Mouse (Mus musculus): ENCODE measurements around the gene Eml4. TPM values are rescaled to one million over a fixed set of nuclear protein-coding genes. Genes with fewer than 3 reads are reported as not detected.

The Eml4 gene
- 41.6 TPM for polyA plus RNA-seq (2014; fragmentation: Illumina TruSeq; extraction: RNeasy Lipid Tissue Mini Kit (QIAGEN cat#74804); ENCODE audit: low read depth, low replicate concordance)

GRCm38 (mm10) chr17:83350379-83351091, at the start of gene Eml4:
Eml4 (plus strand) TSS chr17:83350931.

GRCm38 (mm10) chr17:83517280-83518015, 166.7 kb downstream of the Eml4 start, which contains the start of gene Cox7a2l:
Cox7a2l (minus strand) TSS chr17:83517330.

Other genes with a start within 250 kb of the Eml4 start
- 3.6 TPM for gene Pkdcc, start 135.6 kb upstream of the Eml4 start, polyA plus RNA-seq (2014; fragmentation: Illumina TruSeq; extraction: RNeasy Lipid Tissue Mini Kit (QIAGEN cat#74804); ENCODE audit: low read depth, low replicate concordance)
- gene Cox7a2l, start 166.4 kb downstream of the Eml4 start, polyA plus RNA-seq (2014; fragmentation: Illumina TruSeq; extraction: RNeasy Lipid Tissue Mini Kit (QIAGEN cat#74804); ENCODE audit: low read depth, low replicate concordance), result 258 TPM

All from adrenal gland, adult 10 weeks (tissue).